Mouse (Mus musculus) erythroblast, embryonic 14.5 days (primary cell): ENCODE results near the gene Mybph.

Experiments
- GATA1 ChIP-seq: IDR thresholded peaks from 2 replicates; pipeline ENCODE4 v1.6.1; 2012; ENCODE audit warnings: low read length, inconsistent platforms, mixed read lengths
- TAL1 ChIP-seq: IDR thresholded peaks from 3 replicates; pipeline ENCODE4 v1.6.1; 2012; ENCODE audit warnings: low read length, inconsistent platforms, mixed read lengths

- TF ChIP-seq GATA1 (no peak), TAL1 (no peak)
These were observed 40.3 kb upstream of the Mybph start for GRCm38 (mm10) chr1:134152626-134153590.
